Comparison of ENCODE assay signal across 20 mouse cellular contexts in genomic region chr12:108590131-108590530, GRCm38 (mm10). TPM values are rescaled to one million over a fixed set of nuclear protein-coding genes. Genes with fewer than 3 reads are reported as not detected.
DNase-seq lines count a peak whose midpoint lies in the region; ATAC-seq lines count a peak whose summit lies in the region.
"Had no signal": no experiment of that assay in that cellular context is flagged by ENCODE, and none has a peak within 500 bp of the region (broad histone marks: within the 10 kb centered on the region; RNA-seq: fewer than 3 reads in every experiment).

No protein-coding gene starts in this region.

- no peak for ATAC-seq in granulocyte monocyte progenitor cell, adult 5-6 weeks (replicated peaks; ENCODE audit: poor library complexity, severe bottlenecking)
- ATAC-seq: activated CD4-positive, CD25-positive, alpha-beta regulatory T cell, adult 4 months; CD4-positive, CD25-positive, alpha-beta regulatory T cell, adult 4 months; forebrain, embryonic 13.5 days; forebrain, embryonic 15.5 days; forebrain, postnatal 0 days; Patski had no signal

- peak; percentile 7 for DNase-seq in testis, postnatal 10 days (ENCODE audit: low spot score)
- no peak for DNase-seq in testis, postnatal 14 days (ENCODE audit: low spot score)
- peak; percentile 20 for DNase-seq in brain, adult 2 months (ENCODE audit: low read depth, low spot score)
- DNase-seq in kidney, postnatal 36 days = no peak
- DNase-seq: adrenal gland, adult 8-10 months; adrenal gland, postnatal 14 days; adrenal gland, postnatal 36 days; cerebellum, adult 11 months; cerebellum, adult 18-20 months; cerebellum, adult 8-10 months; cerebellum, postnatal 10 days; cerebellum, postnatal 25 days; forebrain, postnatal 0 days had no signal

RNA-seq across cellular contexts. Expression of gene Evl, which starts 35.6 kb away (rescaled TPM):
- total RNA-seq in granulocyte monocyte progenitor cell, adult 5-6 weeks (2014; fragmentation: Nextera tagmentation) = 42.1 and 57.0 TPM in 2 replicates
- 35.8 and 39.1 TPM in 2 replicates for total RNA-seq in granulocyte monocyte progenitor cell, adult 5-6 weeks (2017)
- total RNA-seq: G1E had no signal

Comparison
In these comparisons a context has a peak if more than half of its experiments do, and no peak if none do; other contexts are left out.
1. DNase-seq: peak in testis, postnatal 10 days (single experiment) and brain, adult 2 months (single experiment); none in testis, postnatal 14 days (single experiment) and kidney, postnatal 36 days (0 of 2).